Mouse (Mus musculus): Measurements from ENCODE around the gene Gp5. TPM values are rescaled to one million over a fixed set of nuclear protein-coding genes. Genes with fewer than 3 reads are reported as not detected.

Gp5 gene
- total and polyA plus RNA-seq, 3 experiments: 59.2 to 63.1 TPM; not detected in 1

DNA sequence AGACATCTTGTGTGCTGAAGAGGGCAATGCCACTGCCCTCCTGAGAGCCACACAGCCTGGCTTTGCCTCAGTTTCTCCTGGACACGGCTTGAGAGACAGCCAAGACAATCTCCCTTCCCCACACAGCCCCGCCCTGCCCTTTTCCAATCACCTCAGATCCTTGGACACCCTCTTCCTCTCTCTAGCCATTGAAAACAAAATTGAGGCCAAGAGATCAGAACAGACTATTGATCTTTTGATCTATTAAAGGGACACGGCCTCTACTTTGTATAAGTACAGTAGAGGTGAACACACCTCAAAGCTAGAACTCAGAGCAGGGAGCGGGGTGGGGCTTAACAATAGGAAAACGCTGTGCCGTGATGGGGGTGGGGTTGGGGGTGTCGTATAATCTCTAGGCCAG lies 52.1 kb downstream of the Gp5 start:
- TF ChIP-seq SMC3 (IDR thresholded peaks at IDR 0.05; ENCODE audit: low read depth, low read length) (no peak), USF2 (IDR thresholded peaks at IDR 0.05; ENCODE audit: borderline replicate concordance in 1 of 2, insufficient read depth in 1 of 2, low read depth in 1 of 2, low read length in 2 of 2) (no peak), MXI1 (IDR thresholded peaks at IDR 0.05; ENCODE audit: low read depth, low read length) (no peak), JUND (IDR thresholded peaks at IDR 0.05; ENCODE audit: low read depth, low read length) (no peak), RCOR1 (IDR thresholded peaks at IDR 0.05; ENCODE audit: low read depth, low read length) (no peak), E2F4 (IDR thresholded peaks at IDR 0.05; ENCODE audit: borderline replicate concordance, low read depth, low read length) (no peak), KAT2A (conservative IDR thresholded peaks at IDR 0.05; ENCODE audit: low read depth, low read length) (no peak), MAZ (IDR thresholded peaks at IDR 0.05; ENCODE audit: low read depth, low read length) (no peak), POLR2AphosphoS5 (IDR thresholded peaks at IDR 0.05; ENCODE audit: borderline replicate concordance, low read depth, low read length) (no peak), ZKSCAN1 (IDR thresholded peaks at IDR 0.05; ENCODE audit: low read depth, low read length) (no peak), ELF1 (IDR thresholded peaks at IDR 0.05; ENCODE audit: low read depth, low read length) (no peak), NRF1 (IDR thresholded peaks at IDR 0.05; ENCODE audit: insufficient read depth, low read depth, low read length, poor library complexity, severe bottlenecking) (no peak), MEF2A (IDR thresholded peaks at IDR 0.05; ENCODE audit: extremely low read depth, insufficient replicate concordance, low read depth, low read length, poor library complexity, severe bottlenecking) (no peak)
- Histone ChIP-seq H3K4me3 (ENCODE audit: control insufficient read depth in 1 of 2, insufficient read depth in 1 of 2, low read depth in 2 of 2, low read length in 2 of 2) (no peak overlapping the region), H3K27me3 (ENCODE audit: control insufficient read depth in 1 of 2, insufficient read depth in 2 of 2, low read length in 2 of 2) (no peaks in the 10 kb centered on the region), H3K79me2 (ENCODE audit: control insufficient read depth, insufficient read depth, low read length, poor library complexity) (no peaks in the 10 kb centered on the region), H3K36me3 (ENCODE audit: control insufficient read depth in 1 of 2, insufficient read depth in 2 of 2, low read length in 2 of 2) (peaks cover 0 to 5% of the 10 kb centered on the region in 2 experiments; a peak in 1 of 4 replicates), H3K9me3 (replicated peaks; ENCODE audit: insufficient read depth, low read length) (no peaks in the 10 kb centered on the region), H3K4me1 (ENCODE audit: control insufficient read depth in 1 of 2, insufficient read depth in 2 of 2, low read length in 2 of 2) (peaks cover 0 to 13% of the 10 kb centered on the region in 2 experiments; a peak in 3 of 4 replicates), H3K9ac (ENCODE audit: control insufficient read depth, low read depth, low read length, poor library complexity, severe bottlenecking) (no peak overlapping the region), H3K27ac (ENCODE audit: control insufficient read depth, low read depth, low read length) (no peak overlapping the region)
- no peak for DNase-seq (ENCODE audit: low read depth, low spot score)

DNA sequence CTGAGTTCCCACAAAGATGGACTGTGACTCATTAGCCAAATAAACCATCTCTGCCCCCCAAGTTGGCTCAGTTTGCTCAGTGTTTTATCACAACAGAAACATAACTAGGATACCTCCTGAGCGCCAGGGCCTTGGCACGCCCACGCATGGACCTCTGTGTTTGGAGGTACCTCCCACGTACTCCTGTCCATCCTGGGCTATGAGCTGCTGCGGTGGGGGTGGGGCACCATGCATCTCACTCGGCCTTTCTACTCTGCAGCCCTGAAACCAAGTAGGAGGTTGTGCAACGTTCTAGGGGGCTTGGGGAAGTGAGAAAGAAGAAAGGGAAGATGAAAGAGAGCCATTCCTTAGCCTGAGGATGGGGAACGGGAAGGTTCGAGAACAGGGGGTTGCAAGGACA lies 52.9 kb downstream of the Gp5 start:
- Histone ChIP-seq H3K4me1 (ENCODE audit: control insufficient read depth in 1 of 2, insufficient read depth in 2 of 2, low read length in 2 of 2) (peaks cover 0 to 14% of the 10 kb centered on the region in 2 experiments; a peak in 3 of 4 replicates), H3K79me2 (ENCODE audit: control insufficient read depth, insufficient read depth, low read length, poor library complexity) (no peaks in the 10 kb centered on the region), H3K4me3 (ENCODE audit: control insufficient read depth in 1 of 2, insufficient read depth in 1 of 2, low read depth in 2 of 2, low read length in 2 of 2) (no peak overlapping the region), H3K27ac (ENCODE audit: control insufficient read depth, low read depth, low read length) (no peak overlapping the region), H3K9ac (ENCODE audit: control insufficient read depth, low read depth, low read length, poor library complexity, severe bottlenecking) (no peak overlapping the region), H3K27me3 (ENCODE audit: control insufficient read depth in 1 of 2, insufficient read depth in 2 of 2, low read length in 2 of 2) (no peaks in the 10 kb centered on the region), H3K9me3 (replicated peaks; ENCODE audit: insufficient read depth, low read length) (no peaks in the 10 kb centered on the region), H3K36me3 (ENCODE audit: control insufficient read depth in 1 of 2, insufficient read depth in 2 of 2, low read length in 2 of 2) (peaks cover 0 to 5% of the 10 kb centered on the region in 2 experiments; a peak in 2 of 4 replicates)
- 0 out of 4 replicates have a peak, but pooled peaks of 1 of the 2 experiments have one; percentile 16 for TF ChIP-seq EP300 (IDR thresholded peaks at IDR 0.05; ENCODE audit: low read depth in 1 of 2, low read length in 2 of 2)
- no peak for TF ChIP-seq NELFE (IDR thresholded peaks at IDR 0.05; ENCODE audit: low read depth, low read length)
- no peak for TF ChIP-seq TAL1 (IDR thresholded peaks at IDR 0.05; ENCODE audit: low read length)
- TF ChIP-seq USF1 (IDR thresholded peaks at IDR 0.05; ENCODE audit: low read depth, low read length): no peak
- DNase-seq (ENCODE audit: low read depth, low spot score): peak; percentile 39

Other genes with a start within 250 kb of the Gp5 start
- gene Hes1, start 246.4 kb downstream of the Gp5 start, total RNA-seq (2012; rRNA removed): 3.0 and 3.9 TPM in 2 replicates
- gene Hes1, start 246.4 kb downstream of the Gp5 start, polyA plus RNA-seq (2012; ENCODE audit: insufficient read depth in 1 of 2, insufficient read length in 2 of 2, low read depth in 1 of 2, low replicate concordance in 2 of 2, missing spikeins in 1 of 2): 1 to 10 TPM in 1 of 2 experiments, not detected in 1; 2.3 TPM
- not detected in 2 replicates for gene Cpn2, start 43.3 kb downstream of the Gp5 start, total RNA-seq (2012; rRNA removed)
- gene Cpn2, start 43.3 kb downstream of the Gp5 start, polyA plus RNA-seq (2012; ENCODE audit: insufficient read depth in 1 of 2, insufficient read length in 2 of 2, low read depth in 1 of 2, low replicate concordance in 2 of 2, missing spikeins in 1 of 2): not detected
- not detected in 2 replicates for gene Lrrc15, start 27.5 kb downstream of the Gp5 start, total RNA-seq (2012; rRNA removed)
- not detected for gene Lrrc15, start 27.5 kb downstream of the Gp5 start, polyA plus RNA-seq (2012; ENCODE audit: insufficient read depth in 1 of 2, insufficient read length in 2 of 2, low read depth in 1 of 2, low replicate concordance in 2 of 2, missing spikeins in 1 of 2)
- gene Atp13a3, start 95.2 kb upstream of the Gp5 start, total RNA-seq (2012; rRNA removed): 120 and 145 TPM in 2 replicates
- gene Atp13a3, start 95.2 kb upstream of the Gp5 start, polyA plus RNA-seq (2012; ENCODE audit: insufficient read depth in 1 of 2, insufficient read length in 2 of 2, low read depth in 1 of 2, low replicate concordance in 2 of 2, missing spikeins in 1 of 2): 100 to 1,000 TPM in 1 of 2 experiments, 10 to 100 TPM in 1; 93.3 to 117 TPM
- gene Tmem44, start 240.1 kb upstream of the Gp5 start, total RNA-seq (2012; rRNA removed): 0.46 and 0.50 TPM in 2 replicates
- gene Tmem44, start 240.1 kb upstream of the Gp5 start, polyA plus RNA-seq (2012; ENCODE audit: insufficient read depth in 1 of 2, insufficient read length in 2 of 2, low read depth in 1 of 2, low replicate concordance in 2 of 2, missing spikeins in 1 of 2): 1 to 10 TPM in 1 of 2 experiments, not detected in 1; 1.4 TPM